ENCODE assay signal across 9 mouse cellular contexts in genomic region chr16:30262664-30263063, GRCm38 (mm10). TPM values are rescaled to one million over a fixed set of nuclear protein-coding genes. Genes with fewer than 3 reads are reported as not detected.
DNase-seq lines count a peak whose midpoint lies in the region; ATAC-seq and TF ChIP-seq lines count a peak whose summit lies in the region.
"Had no signal": no experiment of that assay in that cellular context is flagged by ENCODE, and none has a peak within 500 bp of the region (broad histone marks: within the 10 kb centered on the region; RNA-seq: fewer than 3 reads in every experiment).

No protein-coding gene starts in this region.

- H3K4me2 ChIP-seq in hindbrain, embryonic 11.5 days (replicated peaks; ENCODE audit: low read depth, low read length), result no peak overlapping the region
- H3K4me2 ChIP-seq in hindbrain, embryonic 13.5 days, result no peak overlapping the region
- H3K4me2 ChIP-seq: lung, embryonic 15.5 days had no signal

- no peak overlapping the region for H3K9ac ChIP-seq in hindbrain, embryonic 11.5 days (ENCODE audit: low read depth, low read length)
- H3K9ac ChIP-seq in hindbrain, embryonic 13.5 days, result no peak overlapping the region
- H3K9ac ChIP-seq: lung, embryonic 15.5 days had no signal

- H3K4me3 ChIP-seq in hindbrain, embryonic 11.5 days (ENCODE audit: low read depth, low read length), result no peak overlapping the region
- H3K4me3 ChIP-seq in hindbrain, embryonic 13.5 days, result no peak overlapping the region
- H3K4me3 ChIP-seq in thymus, adult 2 months (ENCODE audit: control insufficient read depth, insufficient read depth, low read length), result no peak overlapping the region
- H3K4me3 ChIP-seq: lung, embryonic 15.5 days had no signal

- TF ChIP-seq POLR2A in thymus, adult 2 months (IDR thresholded peaks at IDR 0.05; ENCODE audit: control insufficient read depth, extremely low read depth, insufficient read depth, low read length, poor library complexity), result no peak

- no peaks in the 10 kb centered on the region; the same call in 1 of the 2 replicates for H3K27me3 ChIP-seq in hindbrain, embryonic 11.5 days (ENCODE audit: control insufficient read depth, insufficient read depth, low read length)
- peaks cover 26% of the 10 kb centered on the region; the same call in 1 of the 2 replicates for H3K27me3 ChIP-seq in hindbrain, embryonic 13.5 days
- no peaks in the 10 kb centered on the region for H3K27me3 ChIP-seq in thymus, adult 2 months (ENCODE audit: control insufficient read depth, insufficient read depth, low read length)
- H3K27me3 ChIP-seq: lung, embryonic 15.5 days had no signal

- no peaks in the 10 kb centered on the region for H3K9me3 ChIP-seq in hindbrain, embryonic 11.5 days (ENCODE audit: control insufficient read depth, low read length)
- no peaks in the 10 kb centered on the region for H3K9me3 ChIP-seq in hindbrain, embryonic 13.5 days
- H3K9me3 ChIP-seq: lung, embryonic 15.5 days had no signal

- no peaks in the 10 kb centered on the region for H3K36me3 ChIP-seq in hindbrain, embryonic 11.5 days (ENCODE audit: control insufficient read depth, insufficient read depth, low read length)
- no peaks in the 10 kb centered on the region for H3K36me3 ChIP-seq in hindbrain, embryonic 13.5 days
- no peaks in the 10 kb centered on the region for H3K36me3 ChIP-seq in thymus, adult 2 months (ENCODE audit: control insufficient read depth, insufficient read depth, low read length)
- H3K36me3 ChIP-seq: lung, embryonic 15.5 days had no signal

- no peak for ATAC-seq in hindbrain, embryonic 11.5 days (ENCODE audit: low FRiP score)
- ATAC-seq in hindbrain, embryonic 13.5 days (ENCODE audit: low FRiP score), result no peak

- DNase-seq in hindbrain, embryonic 11.5 days (ENCODE audit: low spot score), result peak; percentile 86
- DNase-seq in MN1 (ENCODE audit: low spot score), result peak; percentile 63
- peak; percentile 86 to 87 for DNase-seq in cerebellum, postnatal 10 days
- peak; percentile 64 to 81 for DNase-seq in heart, postnatal 10 days
- DNase-seq in left cerebral cortex, postnatal 25 days (ENCODE audit: low spot score in 2 of 2), result peak; percentile 61 to 73
- peak; percentile 35 to 52 for DNase-seq in natural killer cell, adult 2 months (ENCODE audit: low spot score in 2 of 2)
- DNase-seq in thymus, adult 2 months, result peak; percentile 70

- TF ChIP-seq CTCF in thymus, adult 2 months (IDR thresholded peaks at IDR 0.05; ENCODE audit: borderline replicate concordance, control insufficient read depth, extremely low read depth, insufficient read depth, low read length, poor library complexity), result peak; percentile 64; the same call in 1 of the 2 replicates

- 0% methylated on average over 2 of the region's 2 CpGs for WGBS in hindbrain, embryonic 11.5 days
- 0% methylated on average over 2 of the region's 2 CpGs for WGBS in hindbrain, embryonic 13.5 days
- 0% methylated on average over 2 of the region's 2 CpGs for WGBS in thymus, adult 2 months

- intact Hi-C loops in heart, postnatal 10 days (cut with DNase I), result no loop called here
- intact Hi-C loops in left cerebral cortex, postnatal 25 days (cut with DNase I), result no loop called here

- H3K4me1 ChIP-seq in hindbrain, embryonic 11.5 days (replicated peaks; ENCODE audit: control insufficient read depth, insufficient read depth, low read length), result no peaks in the 10 kb centered on the region
- no peaks in the 10 kb centered on the region for H3K4me1 ChIP-seq in hindbrain, embryonic 13.5 days (replicated peaks)
- H3K4me1 ChIP-seq in thymus, adult 2 months (replicated peaks; ENCODE audit: control insufficient read depth, insufficient read depth, low read length), result 0 out of 2 replicates have a peak, but pooled peaks cover 3% of the 10 kb centered on the region
- H3K4me1 ChIP-seq: lung, embryonic 15.5 days had no signal

- H3K27ac ChIP-seq in hindbrain, embryonic 11.5 days (ENCODE audit: low read depth, low read length), result no peak overlapping the region
- H3K27ac ChIP-seq in hindbrain, embryonic 13.5 days, result no peak overlapping the region
- no peak overlapping the region for H3K27ac ChIP-seq in thymus, adult 2 months (ENCODE audit: control insufficient read depth, insufficient read depth, low read length)
- H3K27ac ChIP-seq: lung, embryonic 15.5 days had no signal

RNA-seq across cellular contexts. Expression of gene Cpn2, which starts 4.6 kb away (rescaled TPM):
- polyA plus RNA-seq in hindbrain, embryonic 11.5 days (2014; fragmentation: Nextera tagmentation; extraction: Ambion mirVana), result not detected in 2 replicates
- polyA plus RNA-seq in hindbrain, embryonic 13.5 days (2015; fragmentation: Nextera tagmentation; extraction: Ambion mirVana), result not detected in 2 replicates
- under 1 TPM; 0.30 to 0.67 TPM for total RNA-seq in heart, postnatal 10 days (2021)
- total RNA-seq in left cerebral cortex, postnatal 25 days (2021), result not detected
- 0.54 and 1.1 TPM in 2 replicates for polyA plus RNA-seq in thymus, adult 2 months (2012; rRNA removed)
- polyA plus RNA-seq: lung, embryonic 15.5 days had no signal

RNA-seq across cellular contexts. Expression of gene Lrrc15, which starts 20.4 kb away (rescaled TPM):
- polyA plus RNA-seq in hindbrain, embryonic 11.5 days (2014; fragmentation: Nextera tagmentation; extraction: Ambion mirVana), result 0.91 and 1.1 TPM in 2 replicates
- polyA plus RNA-seq in hindbrain, embryonic 13.5 days (2015; fragmentation: Nextera tagmentation; extraction: Ambion mirVana), result 0.26 and 0.28 TPM in 2 replicates
- under 1 TPM; 0.60 to 0.65 TPM for total RNA-seq in heart, postnatal 10 days (2021)
- total RNA-seq in left cerebral cortex, postnatal 25 days (2021), result not detected
- 0.45 and 0.51 TPM in 2 replicates for polyA plus RNA-seq in thymus, adult 2 months (2012; rRNA removed)

RNA-seq across cellular contexts. Expression of gene Gp5, which starts 47.9 kb away (rescaled TPM):
- 1.3 and 2.4 TPM in 2 replicates for polyA plus RNA-seq in hindbrain, embryonic 11.5 days (2014; fragmentation: Nextera tagmentation; extraction: Ambion mirVana)
- polyA plus RNA-seq in hindbrain, embryonic 13.5 days (2015; fragmentation: Nextera tagmentation; extraction: Ambion mirVana), result 0.50 and 0.51 TPM in 2 replicates
- under 1 TPM; 0.42 to 0.67 TPM for total RNA-seq in heart, postnatal 10 days (2021)
- under 1 TPM; 0.57 to 0.82 TPM for total RNA-seq in left cerebral cortex, postnatal 25 days (2021)
- 1.6 TPM in 2 replicates for polyA plus RNA-seq in thymus, adult 2 months (2012; rRNA removed)
